8 mouse cellular contexts compared by ENCODE assay signal in the genomic region with DNA sequence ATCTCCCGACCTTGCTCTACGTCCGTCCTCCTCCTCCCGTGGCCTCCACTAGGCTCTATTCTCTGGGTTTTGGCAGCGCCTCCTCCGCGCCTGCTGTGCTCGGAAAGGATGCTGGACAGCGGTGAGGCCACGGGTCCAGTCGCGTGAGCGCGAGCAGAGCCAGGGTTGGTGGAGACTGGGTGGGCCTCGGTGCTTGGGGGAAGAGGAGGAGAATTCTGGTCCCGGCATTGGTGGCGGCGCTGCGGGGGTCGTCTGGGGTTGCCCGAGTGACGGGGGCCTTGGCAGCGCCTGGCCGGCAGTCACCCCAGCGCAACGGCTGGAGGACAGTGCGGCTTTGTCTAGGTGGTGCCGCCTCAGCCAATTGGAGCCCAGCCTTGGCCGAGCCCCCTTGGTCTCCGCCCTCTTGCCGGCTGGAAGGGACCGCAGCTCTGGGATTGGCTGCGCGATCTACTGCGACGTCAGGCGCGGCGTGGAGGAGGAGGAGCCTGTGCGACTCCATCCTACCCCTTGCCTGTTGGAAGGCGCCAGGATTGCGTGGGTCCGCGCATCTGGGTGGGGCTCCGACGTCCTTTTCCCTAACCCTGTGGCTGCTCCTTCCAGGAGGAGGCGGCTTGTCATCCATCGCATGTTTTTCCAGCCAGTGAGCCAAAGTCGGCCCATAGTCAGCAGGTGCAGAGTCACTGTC. TPM values are rescaled to one million over a fixed set of nuclear protein-coding genes. Genes with fewer than 3 reads are reported as not detected.
DNase-seq lines count a peak whose midpoint lies in the region; ATAC-seq and TF ChIP-seq lines count a peak whose summit lies in the region.

No protein-coding gene starts in this region.

- 1% methylated on average over 48 of the region's 49 CpGs for WGBS in hindbrain, postnatal 0 days

- H3K27ac ChIP-seq in hindbrain, postnatal 0 days: peak overlapping the region; percentile 97

- H3K9ac ChIP-seq in hindbrain, postnatal 0 days (replicated peaks; ENCODE audit: low read length): peak overlapping the region; percentile 87

- DNase-seq in adrenal gland, adult (ENCODE audit: inconsistent age in 2 of 2, low spot score in 1 of 2): peak; percentile 94 to 96
- DNase-seq in embryo, embryonic 10 days (ENCODE audit: low spot score): peak; percentile 96
- DNase-seq in gastrocnemius, adult 8-10 months (ENCODE audit: low spot score in 2 of 2): peak; percentile 70 to 74
- peak; percentile 98 for DNase-seq in hindbrain, postnatal 0 days (ENCODE audit: low spot score)
- DNase-seq in left cerebral cortex, adult 18-20 months (ENCODE audit: low spot score in 2 of 2): peak; percentile 96 to 98
- peak; percentile 88 to 90 for DNase-seq in lung, postnatal 4 days
- DNase-seq in retina, postnatal 7 days (ENCODE audit: low read depth, low spot score): peak; percentile 86
- peak; percentile 81 to 87 for DNase-seq in urinary bladder, adult 18-20 months (ENCODE audit: low spot score in 2 of 2)

- H3K36me3 ChIP-seq in hindbrain, postnatal 0 days (ENCODE audit: insufficient read depth, low read length): no peaks in the 10 kb centered on the region

- H3K4me3 ChIP-seq in hindbrain, postnatal 0 days (ENCODE audit: low read length): peak overlapping the region; percentile 71

- TF ChIP-seq CTCF in hindbrain, postnatal 0 days (IDR thresholded peaks at IDR 0.05; ENCODE audit: low read depth): no peak

- H3K4me1 ChIP-seq in hindbrain, postnatal 0 days (ENCODE audit: insufficient read depth, low read length): peaks cover 8% of the 10 kb centered on the region

- H3K4me2 ChIP-seq in hindbrain, postnatal 0 days (ENCODE audit: low read depth, low read length): peak overlapping the region; percentile 85

- ATAC-seq in hindbrain, postnatal 0 days: peak; percentile 98

- H3K27me3 ChIP-seq in hindbrain, postnatal 0 days (ENCODE audit: insufficient read depth, low read length): no peaks in the 10 kb centered on the region

- H3K9me3 ChIP-seq in hindbrain, postnatal 0 days (ENCODE audit: low read length): no peaks in the 10 kb centered on the region

RNA-seq across cellular contexts. Expression of a gene that starts 7.5 kb away (rescaled TPM):
- 10 to 100 TPM; 59.5 to 93.6 (median 76.7) TPM for total RNA-seq in gastrocnemius, adult 8-10 months (2022)
- total RNA-seq in hindbrain, postnatal 0 days (2014; rRNA removed): 102 and 108 TPM in 2 replicates
- 134 and 137 TPM in 2 replicates for polyA plus RNA-seq in hindbrain, postnatal 0 days (2015; fragmentation: Nextera tagmentation; extraction: Ambion mirVana)
- total RNA-seq in left cerebral cortex, adult 18-20 months (2021): 10 to 100 TPM; 91.8 to 98.9 TPM

Comparison
In these comparisons a context has a peak if more than half of its experiments do, and no peak if none do; other contexts are left out.
1. Peak in every context shown above with its lines: DNase-seq, ATAC-seq, H3K4me3 ChIP-seq and H3K27ac ChIP-seq.